Mouse (Mus musculus): ENCODE measurements around the gene Rassf5.

Gene Rassf5

GRCm38 (mm10) chr1:131245089-131245856, at the start of gene Rassf5:
Gene Rassf5 (minus strand): TSS chr1:131245258.
- DNase-seq (ENCODE audit: low read depth, low spot score): no peak

GRCm38 (mm10) chr1:131293922-131294250, 48.8 kb upstream of the Rassf5 start:
- DNase-seq (ENCODE audit: low read depth, low spot score): no peak

DNA sequence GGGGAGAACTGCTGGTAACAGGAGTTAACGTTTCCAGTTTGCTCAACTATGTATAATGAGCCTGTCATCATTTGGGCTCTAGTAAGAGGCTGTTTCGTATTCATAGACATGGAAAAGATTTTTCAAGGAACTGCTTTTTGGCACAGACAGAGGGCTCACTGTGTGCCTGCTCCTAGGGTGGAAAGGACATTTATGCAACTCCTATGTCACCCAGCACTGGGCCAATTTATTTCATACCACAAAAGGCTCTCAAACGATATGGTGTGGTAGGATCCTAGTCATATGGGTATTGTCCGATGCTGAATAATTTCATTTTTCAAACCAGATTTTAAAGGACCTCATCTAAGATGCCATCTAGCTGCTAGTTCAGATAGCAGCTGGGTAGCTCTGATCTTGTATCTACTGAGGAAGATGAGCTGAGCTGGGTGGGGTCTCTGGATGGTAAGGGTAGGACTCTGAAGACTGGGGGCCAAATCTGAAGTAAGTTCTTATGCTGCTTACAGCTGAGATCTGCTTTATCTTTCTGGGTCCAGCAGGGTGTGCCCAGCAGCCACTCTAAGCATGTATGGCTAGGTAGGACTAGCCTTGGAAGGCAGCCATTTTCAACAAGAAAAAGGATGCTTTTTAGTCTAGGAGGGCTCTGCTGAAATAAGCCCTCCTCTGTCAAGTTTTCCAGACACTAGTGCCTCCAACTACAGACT, 48.3 kb upstream of the Rassf5 start:
- DNase-seq (ENCODE audit: low read depth, low spot score): no peak

GRCm38 (mm10) chr1:131290648-131291047, 45.6 kb upstream of the Rassf5 start:
- DNase-seq (ENCODE audit: low read depth, low spot score): peak; percentile 19

DNA sequence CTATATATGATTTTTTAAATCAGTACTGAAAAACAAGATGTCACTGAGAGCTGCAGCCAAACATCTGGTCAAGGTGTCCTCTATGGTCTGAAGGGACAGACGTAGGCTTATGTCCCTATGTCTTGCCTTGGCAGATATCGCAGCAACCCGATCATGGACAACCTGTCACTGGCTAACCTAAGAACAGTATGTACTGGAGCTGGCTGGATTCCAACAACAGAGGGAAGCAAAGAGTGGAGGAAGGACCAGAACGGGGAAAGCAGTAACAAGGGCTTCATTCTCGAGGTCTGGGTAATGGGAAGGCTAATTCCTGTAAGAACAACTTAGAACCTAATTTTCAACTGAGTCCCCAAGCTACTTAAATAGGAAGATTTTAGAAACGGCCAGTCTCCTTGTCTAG, 43.9 kb upstream of the Rassf5 start:
- DNase-seq (ENCODE audit: low read depth, low spot score): no peak

- no peak for DNase-seq (ENCODE audit: low read depth, low spot score)
Measured at GRCm38 (mm10) chr1:131287267-131287666, 42.2 kb upstream of the Rassf5 start.

- DNase-seq (ENCODE audit: low read depth, low spot score): no peak
Measured at GRCm38 (mm10) chr1:131286803-131287202, 41.7 kb upstream of the Rassf5 start.

- DNase-seq (ENCODE audit: low read depth, low spot score): no peak
Measured at GRCm38 (mm10) chr1:131284616-131285015, 39.6 kb upstream of the Rassf5 start.

- DNase-seq (ENCODE audit: low read depth, low spot score): no peak
Measured at GRCm38 (mm10) chr1:131284167-131284566, 39.1 kb upstream of the Rassf5 start.

DNA sequence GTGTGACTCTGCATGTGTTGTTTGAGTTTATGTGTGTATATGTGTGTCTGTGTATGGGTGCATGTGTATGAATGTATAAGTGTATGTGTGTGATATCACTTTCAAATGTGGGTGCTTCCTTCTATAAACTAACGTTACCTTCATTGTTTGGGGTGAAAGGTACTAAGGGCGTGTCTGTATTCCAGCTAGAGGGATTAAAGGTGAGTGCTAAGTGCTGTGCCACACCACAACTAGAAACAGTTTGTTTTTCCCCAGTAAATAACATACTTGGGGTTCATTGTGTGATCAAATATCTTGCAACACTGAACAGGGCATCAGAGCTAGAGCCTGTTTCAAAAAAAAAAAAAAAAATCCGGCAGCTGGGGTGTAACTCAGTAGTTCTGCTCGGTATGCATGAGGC, 36.7 kb upstream of the Rassf5 start:
- DNase-seq (ENCODE audit: low read depth, low spot score): no peak

GRCm38 (mm10) chr1:131280280-131280679, 35.2 kb upstream of the Rassf5 start:
- DNase-seq (ENCODE audit: low read depth, low spot score): no peak

GRCm38 (mm10) chr1:131279456-131279776, 34.4 kb upstream of the Rassf5 start, which contains the start of gene Ikbke:
Gene Ikbke (minus strand): TSS chr1:131279606.
- DNase-seq (ENCODE audit: low read depth, low spot score): no peak

GRCm38 (mm10) chr1:131278606-131279455, 33.8 kb upstream of the Rassf5 start:
- DNase-seq (ENCODE audit: low read depth, low spot score): no peak

DNA sequence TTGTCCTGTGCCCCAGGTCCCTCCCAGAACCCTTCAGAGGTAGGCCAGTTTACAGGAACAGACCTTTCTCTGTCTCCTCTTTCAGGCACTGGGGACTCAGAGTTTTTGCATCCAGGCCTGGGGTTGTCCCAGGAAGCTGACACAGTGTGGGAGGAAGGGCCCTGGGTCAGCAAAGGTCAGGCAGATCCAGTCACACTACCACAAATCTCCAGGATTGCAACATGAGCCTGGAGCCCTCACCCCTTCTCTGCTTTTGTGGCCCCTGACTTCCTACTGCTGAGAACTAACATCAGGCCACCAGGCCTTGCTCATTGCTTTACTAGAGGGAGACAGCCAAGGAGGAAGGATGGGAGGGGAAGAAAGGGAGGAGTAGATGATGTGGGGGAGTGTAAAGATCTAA, 31.8 kb upstream of the Rassf5 start:
- DNase-seq (ENCODE audit: low read depth, low spot score): no peak

DNA sequence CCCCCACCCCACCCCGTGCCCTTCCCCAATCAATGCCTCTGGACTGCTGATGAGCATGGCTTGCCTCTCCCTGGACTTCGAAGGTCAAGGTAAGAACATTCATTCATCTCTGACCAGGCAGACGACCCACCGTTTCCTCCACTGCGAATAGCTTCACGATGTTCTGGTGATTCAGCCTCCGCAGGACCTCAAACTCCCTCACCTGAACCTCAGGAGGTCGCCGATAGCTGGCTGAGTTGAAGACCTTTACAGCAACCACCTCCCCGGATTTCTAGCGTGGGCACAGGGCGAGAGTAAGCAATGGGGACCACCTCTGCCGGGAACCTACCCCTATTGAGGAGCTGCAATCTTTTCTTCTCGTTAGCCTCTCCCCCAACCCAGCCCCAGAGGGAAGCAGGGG, 30.5 kb upstream of the Rassf5 start:
- no peak for DNase-seq (ENCODE audit: low read depth, low spot score)

DNA sequence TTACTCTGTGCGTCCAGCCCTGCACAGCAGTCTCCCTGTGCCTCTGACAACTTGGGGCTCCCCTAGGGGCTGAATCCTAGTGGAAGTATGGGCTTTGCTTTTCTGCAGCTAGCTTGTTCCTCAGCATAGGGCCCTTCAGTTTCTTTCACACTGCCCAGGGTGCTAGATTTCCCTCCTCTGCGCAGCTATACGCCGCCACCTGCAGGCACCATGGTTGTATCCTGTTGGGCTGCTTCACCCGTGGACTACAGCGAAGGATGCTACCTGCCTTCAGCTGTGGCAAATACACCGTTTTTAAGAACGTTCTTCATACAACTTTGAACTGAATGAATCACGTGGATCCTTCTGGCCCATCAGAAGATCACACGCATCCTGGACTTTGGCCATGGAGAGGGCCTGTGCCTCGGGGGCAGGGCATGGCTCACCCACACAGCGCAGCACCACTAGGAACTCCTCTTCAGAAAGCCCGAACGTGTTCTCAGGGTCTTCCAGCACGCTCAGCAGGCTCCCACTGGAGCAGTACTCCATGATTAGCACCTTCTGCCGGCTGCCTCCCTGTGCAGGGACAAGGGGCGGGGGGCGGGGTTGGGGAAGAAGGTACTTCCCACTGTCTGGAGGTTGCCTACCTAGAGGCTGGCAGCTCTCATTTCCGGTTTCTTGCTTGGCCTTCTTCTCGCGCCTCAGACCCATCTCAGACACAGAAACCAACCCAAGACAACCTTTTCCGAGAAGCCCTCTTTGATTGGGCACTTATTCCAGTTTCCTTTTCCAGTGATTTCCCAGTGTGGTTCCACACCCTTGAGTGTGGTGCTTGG, 29.9 kb upstream of the Rassf5 start:
- DNase-seq (ENCODE audit: low read depth, low spot score): no peak

GRCm38 (mm10) chr1:131269797-131270578, 24.9 kb upstream of the Rassf5 start:
- peak; percentile 52 for DNase-seq (ENCODE audit: low read depth, low spot score)

DNA sequence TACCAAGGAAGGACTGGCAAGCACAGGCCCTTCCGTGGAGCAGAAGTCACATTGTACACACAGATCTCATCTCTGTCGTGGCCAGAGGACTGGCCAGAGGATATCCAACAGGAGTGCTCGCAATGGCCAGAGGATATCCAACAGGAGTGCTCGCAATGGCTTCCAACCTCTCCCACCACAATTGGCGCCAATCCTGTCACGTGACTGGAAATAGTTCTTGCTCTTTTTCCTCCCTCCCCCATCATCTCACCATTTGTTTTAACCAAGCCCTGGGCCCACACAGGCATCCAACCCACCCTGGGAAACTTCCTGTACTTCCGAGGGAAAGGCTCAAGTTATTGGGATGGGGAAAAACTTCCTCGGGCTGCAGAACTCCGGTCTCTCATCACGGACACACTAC, 23.7 kb upstream of the Rassf5 start:
- DNase-seq (ENCODE audit: low read depth, low spot score): no peak

- no peak for DNase-seq (ENCODE audit: low read depth, low spot score)
Measured at GRCm38 (mm10) chr1:131263905-131264304, 18.8 kb upstream of the Rassf5 start.

- DNase-seq (ENCODE audit: low read depth, low spot score): peak; percentile 44
Measured at GRCm38 (mm10) chr1:131260309-131260656, 15.2 kb upstream of the Rassf5 start.
